Mouse (Mus musculus) ZHBTc4 (cell line): Measurements from ENCODE around the gene Ccdc28b.
A peak's percentile ranks its signal among the peaks of the same experiment; 100 is the strongest.

ENCODE experiments used
- DNase-seq: peaks from one replicate; pipeline ENCODE4 v3.0.0-alpha.2; 2011; ENCODE audit warnings: low read depth, low spot score

Ccdc28b gene

DNA sequence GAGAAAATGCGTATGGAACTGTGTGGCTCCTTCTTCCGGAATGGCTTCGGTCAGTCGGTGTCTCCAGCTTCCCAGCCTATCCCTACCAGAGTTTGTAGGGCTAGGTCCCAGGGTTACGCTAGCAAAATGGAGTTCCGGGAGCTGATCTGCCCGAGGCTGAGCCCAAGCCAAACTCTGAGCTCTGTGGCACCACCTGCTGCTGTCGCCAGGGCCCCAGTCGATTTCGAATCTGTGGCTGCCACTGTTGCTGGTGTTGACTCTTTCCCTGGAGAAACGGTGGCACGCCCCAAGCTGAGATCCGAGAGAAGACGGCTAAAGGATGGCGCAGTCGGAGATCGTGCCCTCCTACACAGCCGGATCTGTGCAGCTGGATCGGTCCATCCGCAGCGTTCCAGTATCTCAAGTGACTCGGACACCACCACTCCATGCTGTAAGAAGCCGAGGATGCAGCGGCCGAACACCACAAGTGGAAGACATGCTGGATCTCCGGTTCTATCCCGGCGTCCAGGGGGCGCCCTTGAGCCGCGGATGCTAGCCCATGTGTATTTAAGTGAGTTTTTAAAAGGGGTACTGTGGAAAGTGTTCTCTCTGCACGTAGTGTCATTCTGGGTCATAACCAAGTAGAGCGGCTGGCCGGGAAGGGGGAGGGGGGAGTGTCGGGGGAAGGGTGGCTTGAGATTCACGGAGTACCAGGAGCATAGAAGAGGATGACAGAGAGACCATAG is 38.7 kb downstream of the Ccdc28b start:
- peak; percentile 93 for DNase-seq

- DNase-seq = no peak
Observed at GRCm38 (mm10) chr4:129584370-129584769, 39.4 kb downstream of the Ccdc28b start.

DNA sequence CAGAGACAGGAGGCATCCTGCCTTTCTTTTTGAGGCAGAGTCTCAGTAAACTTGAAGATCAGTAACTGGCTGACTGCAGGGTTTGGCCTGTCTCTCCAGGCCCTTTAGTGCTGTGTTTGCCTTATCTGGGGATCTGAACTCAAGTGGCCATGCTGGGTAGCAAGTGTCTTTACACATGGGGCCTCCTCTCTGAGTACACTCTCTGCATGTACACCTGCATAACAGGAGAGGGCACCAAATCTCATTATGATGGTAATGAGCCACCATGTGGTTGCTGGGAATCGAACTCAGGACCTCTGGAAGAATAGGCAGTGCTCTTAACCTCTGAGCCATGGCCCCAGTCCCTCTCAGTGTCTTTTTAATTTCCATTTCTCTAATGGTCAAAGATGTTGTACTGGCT is 41.5 kb downstream of the Ccdc28b start:
- peak; percentile 77 for DNase-seq

DNA sequence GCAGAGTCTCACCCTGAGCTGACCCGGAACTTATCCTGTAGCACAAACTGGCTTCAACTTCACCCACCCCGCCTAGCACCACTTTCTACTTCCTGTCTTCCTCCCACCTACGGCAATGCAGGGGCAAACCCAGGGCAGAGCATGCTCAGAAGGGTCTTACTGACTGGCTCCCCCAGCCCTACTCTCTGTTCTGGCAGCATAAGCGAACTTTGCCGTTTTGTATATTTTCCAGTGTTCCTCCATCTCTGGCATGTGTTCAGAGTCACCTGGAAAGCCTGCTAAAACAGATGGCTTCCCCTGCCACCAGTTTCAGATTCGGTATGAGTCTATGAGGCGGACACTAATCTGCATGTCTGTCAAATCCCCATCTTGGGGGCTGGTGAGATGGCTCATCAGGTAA is 43.4 kb downstream of the Ccdc28b start:
- DNase-seq = peak; percentile 75

GRCm38 (mm10) chr4:129578466-129578865 is 45.3 kb downstream of the Ccdc28b start, which contains the start of gene Fam167b:
Gene Fam167b (minus strand): TSS chr4:129578549.
- DNase-seq = no peak

GRCm38 (mm10) chr4:129577688-129578087 is 46.1 kb downstream of the Ccdc28b start:
- no peak for DNase-seq

GRCm38 (mm10) chr4:129576863-129577491 is 46.8 kb downstream of the Ccdc28b start:
- DNase-seq = peak; percentile 75

DNA sequence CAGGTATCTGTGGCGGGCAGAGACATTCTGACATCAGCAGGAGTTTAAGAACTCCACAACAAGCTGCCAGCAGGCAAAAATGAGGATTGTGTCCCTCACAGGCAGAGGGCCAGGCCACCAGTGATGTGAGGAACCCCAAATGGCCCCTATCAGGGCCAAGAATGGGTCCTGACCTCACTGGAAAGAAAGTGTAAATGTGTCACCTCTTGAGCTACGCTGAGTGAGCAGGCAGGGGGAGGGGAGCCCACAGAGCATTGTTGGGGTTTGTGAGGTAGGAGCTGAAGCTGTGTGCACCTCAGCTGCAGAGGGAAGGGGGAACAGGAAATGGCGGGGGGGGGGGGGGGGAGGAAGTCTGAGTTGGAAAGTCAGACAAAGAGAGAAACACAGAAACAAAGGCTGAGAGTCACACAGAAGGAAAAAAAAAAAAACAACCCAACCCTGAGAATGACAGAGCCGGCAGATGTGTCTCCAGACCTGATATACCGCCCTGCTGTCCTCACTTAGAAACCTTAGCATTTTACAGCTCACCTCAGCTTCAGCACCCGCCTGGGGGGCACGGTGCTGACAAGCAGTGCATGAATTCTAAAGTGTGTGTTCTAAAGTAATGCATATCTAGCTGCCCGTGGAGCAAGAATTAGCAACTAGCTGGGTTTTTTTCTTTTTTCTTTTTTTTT is 48.4 kb downstream of the Ccdc28b start:
- no peak for DNase-seq

DNA sequence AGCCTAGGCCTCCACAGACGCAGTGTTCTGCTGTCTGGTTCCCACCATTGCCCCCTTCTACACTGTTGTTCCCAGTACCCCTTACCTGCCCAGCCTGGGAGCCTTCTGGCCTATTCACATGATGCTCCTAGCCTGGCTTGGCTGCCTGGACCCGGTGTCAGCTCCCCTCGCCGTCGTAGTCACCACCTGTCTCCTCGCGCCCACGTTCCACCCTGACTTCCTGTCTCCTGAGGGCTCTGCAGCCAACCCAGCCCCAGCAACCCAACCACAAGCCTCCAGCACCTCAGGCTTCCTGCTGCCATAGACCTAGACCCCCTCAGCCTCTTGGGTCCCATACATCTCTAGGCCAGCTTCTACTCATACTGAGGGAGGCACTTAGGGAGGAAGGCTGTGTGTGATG is 50.3 kb downstream of the Ccdc28b start, which contains the start of gene Lck:
Gene Lck (minus strand): TSS at position 212 of the 400 bp plus-strand sequence.
- no peak for DNase-seq

DNA sequence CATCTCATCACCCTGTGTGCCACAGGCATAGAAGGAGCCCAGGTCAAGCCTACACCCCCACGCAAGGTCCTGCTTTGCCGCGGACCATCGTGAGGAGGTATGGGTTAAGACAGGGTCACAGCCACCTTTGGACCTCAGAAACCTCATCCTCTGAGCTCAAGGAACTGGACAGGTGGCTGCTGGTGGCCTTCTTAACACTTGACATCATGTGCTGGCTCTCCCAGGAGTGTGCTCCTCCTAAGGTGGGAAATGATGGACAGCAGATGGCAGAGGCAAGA is 50.7 kb downstream of the Ccdc28b start:
- no peak for DNase-seq

DNA sequence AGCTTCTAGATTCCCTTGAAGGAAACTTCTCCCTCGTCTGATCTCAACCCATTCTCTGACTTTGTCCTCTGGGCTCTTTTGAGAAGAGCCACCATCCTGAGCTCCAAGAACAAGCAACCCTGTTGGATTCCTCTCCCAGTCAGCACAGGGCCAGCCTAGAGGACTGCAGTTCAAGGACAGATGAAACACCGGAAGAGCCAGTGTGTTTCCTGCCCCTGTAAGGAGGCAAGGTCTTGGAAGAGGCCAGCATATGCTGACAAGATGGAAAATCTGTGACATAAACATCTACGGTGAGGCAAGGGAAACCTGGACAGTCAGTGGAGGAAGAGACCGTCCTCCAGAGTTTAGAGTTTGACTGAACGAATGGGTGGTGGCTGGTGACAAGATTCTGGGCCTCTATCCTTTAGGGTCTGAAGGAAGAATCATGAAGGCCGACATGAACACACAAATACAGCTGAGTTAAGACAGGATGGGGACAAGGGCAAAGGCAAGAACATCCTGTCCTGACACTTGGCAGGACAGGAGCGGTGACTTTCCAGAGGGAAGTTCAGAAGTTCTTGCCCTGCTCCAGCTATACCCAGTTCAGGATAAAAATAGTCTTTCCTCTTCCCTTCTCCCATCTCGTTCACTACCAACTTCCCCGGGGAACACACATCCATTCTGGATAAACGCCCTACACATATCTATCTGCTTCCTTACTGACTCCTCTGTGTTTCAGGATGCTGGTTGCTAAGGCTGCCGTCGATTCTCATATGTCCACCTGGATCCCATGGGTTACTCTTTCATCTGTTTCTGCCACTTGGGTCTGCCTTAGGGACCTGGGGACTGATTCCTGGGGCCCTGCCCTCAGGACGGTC is 51.3 kb downstream of the Ccdc28b start:
- DNase-seq = no peak

DNA sequence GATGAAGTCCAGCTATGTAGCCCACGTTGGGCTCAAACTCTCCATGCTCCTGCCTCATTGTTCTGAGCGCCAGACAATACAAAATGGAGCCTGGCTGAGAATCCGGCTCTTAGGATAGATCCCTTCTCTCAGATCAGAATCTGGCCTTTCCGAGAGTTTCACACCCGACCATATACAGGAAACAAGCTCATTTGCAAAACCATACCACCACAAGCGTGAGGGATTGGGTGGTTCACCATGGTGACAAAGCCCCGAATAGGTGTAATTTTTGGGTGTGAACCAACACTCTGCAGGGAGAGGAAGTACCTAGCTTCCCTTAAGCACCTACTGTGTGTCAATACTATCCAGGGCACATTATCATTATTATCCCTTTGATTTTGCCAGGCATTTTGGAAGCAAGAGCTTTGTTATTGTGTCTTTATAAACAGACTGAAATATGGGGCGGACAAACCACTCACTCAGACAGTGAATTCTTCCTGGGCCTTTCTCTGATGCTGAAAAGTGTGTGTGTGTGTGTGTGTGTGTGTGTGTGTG is 52.1 kb downstream of the Ccdc28b start:
- DNase-seq = peak; percentile 19

DNA sequence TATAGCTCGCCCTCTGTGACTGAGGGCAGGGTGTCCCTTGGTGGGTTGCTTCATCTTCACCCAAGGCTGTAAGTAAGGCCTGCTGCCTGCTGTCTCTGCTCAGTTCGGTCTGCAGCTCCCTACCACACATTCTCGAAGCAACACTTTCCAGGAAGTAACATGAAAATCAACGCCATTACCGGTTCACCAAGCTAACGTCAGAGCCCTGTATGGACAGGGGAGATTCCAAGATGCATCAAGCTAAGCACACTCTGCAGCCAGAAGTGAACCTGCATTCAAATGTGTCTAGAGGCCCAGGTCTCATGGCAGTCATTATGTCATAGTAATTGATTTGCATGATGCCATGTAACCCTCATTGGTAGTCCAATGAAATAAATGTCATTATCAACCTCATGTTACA is 53.7 kb downstream of the Ccdc28b start:
- DNase-seq = no peak
